Mouse (Mus musculus): ENCODE data around the gene Batf2. TPM values are rescaled to one million over a fixed set of nuclear protein-coding genes. Genes with fewer than 3 reads are reported as not detected.
"Not testable (repeated sequence)": the region's sequence is repeated elsewhere in the genome, so short reads cannot be mapped to it uniquely, and the experiment has no call there.

The Batf2 gene
- polyA plus RNA-seq, 1 experiment from 2014 or later = 0.23 TPM

DNA sequence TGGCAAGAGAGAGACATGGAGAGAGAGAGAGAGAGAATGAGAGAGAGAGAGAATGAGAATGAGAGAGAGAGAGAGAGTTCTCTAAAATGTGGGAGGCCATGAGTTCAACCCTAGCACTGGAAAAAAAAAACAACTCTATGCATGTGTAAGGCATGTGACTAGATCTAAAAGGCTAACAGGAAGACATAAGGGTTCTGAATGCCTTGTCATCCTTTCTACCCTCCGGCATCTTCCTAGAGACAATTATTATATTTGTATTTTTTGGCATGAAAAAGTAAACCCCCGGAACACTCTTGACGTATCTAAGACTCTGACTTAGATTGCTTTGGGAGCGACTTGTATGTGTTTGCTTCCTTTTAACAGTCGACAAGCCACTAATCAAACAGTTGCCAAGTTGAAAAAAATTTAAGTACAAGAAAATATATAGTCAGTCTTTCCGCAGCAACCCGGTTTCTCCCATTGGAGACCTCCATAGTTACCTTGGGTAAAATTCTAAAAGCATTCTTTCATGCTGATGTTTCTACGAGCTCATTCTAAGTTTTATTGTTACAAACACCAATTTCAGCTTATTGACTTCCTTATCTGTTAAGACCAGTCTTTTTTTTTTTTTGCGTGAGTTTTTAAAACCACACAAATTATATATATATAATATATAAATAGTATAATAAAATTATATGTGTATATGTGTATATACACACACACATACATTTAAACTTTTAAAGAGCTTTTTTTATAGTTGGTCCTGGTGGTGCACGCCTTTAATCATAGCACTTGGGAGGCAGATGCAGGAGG lies 13.8 kb upstream of the Batf2 start:
- Histone ChIP-seq H3K27ac (ENCODE audit: low read length) (peak overlapping the region; percentile 29; the same call in 1 of the 2 replicates), H3K36me3 (ENCODE audit: control insufficient read depth, insufficient read depth, low read length) (no peaks in the 10 kb centered on the region), H3K4me1 (ENCODE audit: control insufficient read depth, insufficient read depth, low read length) (0 out of 2 replicates have a peak, but pooled peaks cover 6% of the 10 kb centered on the region), H3K4me2 (replicated peaks; ENCODE audit: low read depth, low read length) (peak overlapping the region; percentile 47), H3K27me3 (ENCODE audit: control insufficient read depth, insufficient read depth, low read length) (no peaks in the 10 kb centered on the region), H3K9ac (replicated peaks; ENCODE audit: low read depth, low read length) (no peak overlapping the region), H3K4me3 (ENCODE audit: low read depth, low read length) (peak overlapping the region; percentile 30), H3K9me3 (ENCODE audit: control insufficient read depth, low read depth, low read length) (no peaks in the 10 kb centered on the region)
- no peak for ATAC-seq (ENCODE audit: insufficient number of reproducible peaks, insufficient read depth, low FRiP score, low read depth)
- WGBS = 71% methylated on average over 10 of the region's 10 CpGs

DNA sequence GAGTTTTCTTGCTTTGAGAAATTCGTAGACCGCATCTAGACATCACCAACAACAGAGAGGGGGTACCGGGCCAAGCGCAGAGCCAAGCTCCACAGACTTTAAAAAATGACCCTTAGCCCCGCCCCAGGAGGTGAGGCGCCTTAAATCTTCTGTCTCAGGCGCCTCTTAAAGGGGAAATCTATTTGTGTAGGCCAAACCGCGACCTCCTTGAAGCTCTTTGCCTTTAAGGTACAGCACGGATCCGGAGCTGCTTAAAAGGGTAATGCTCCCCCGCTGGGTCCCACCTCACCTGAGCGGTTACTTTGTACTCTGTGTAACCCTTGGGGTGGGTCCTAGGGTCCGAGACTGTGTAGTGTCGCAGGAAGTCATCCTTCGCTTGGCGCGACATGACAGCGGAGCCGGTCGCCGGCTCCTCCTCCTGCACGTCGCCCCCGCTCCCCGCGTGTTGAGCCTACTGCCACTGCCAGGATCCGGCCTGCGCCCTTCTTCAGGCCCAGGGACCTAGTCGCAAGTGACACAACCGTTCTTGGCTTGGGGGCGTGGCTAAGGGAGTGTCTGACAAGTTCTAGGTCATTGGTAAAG lies 12.9 kb upstream of the Batf2 start, which contains the start of gene Snx15:
Gene Snx15 (minus strand): TSS at position 545 of the 582 bp plus-strand sequence.
- no peaks in the 10 kb centered on the region for H3K9me3 ChIP-seq (ENCODE audit: control insufficient read depth, low read depth, low read length)
- peak within 1 kb of the TSS; percentile 30 for H3K4me3 ChIP-seq (ENCODE audit: low read depth, low read length)
- under 1% methylated on average over 32 of the region's 32 CpGs for WGBS
- H3K9ac ChIP-seq (replicated peaks; ENCODE audit: low read depth, low read length) = peak within 1 kb of the TSS; percentile 31
- no peaks in the 10 kb centered on the region for H3K27me3 ChIP-seq (ENCODE audit: control insufficient read depth, insufficient read depth, low read length)
- peak within 1 kb of the TSS; percentile 47 for H3K4me2 ChIP-seq (replicated peaks; ENCODE audit: low read depth, low read length)
- H3K36me3 ChIP-seq (ENCODE audit: control insufficient read depth, insufficient read depth, low read length) = no peaks in the 10 kb centered on the region
- ATAC-seq (ENCODE audit: insufficient number of reproducible peaks, insufficient read depth, low FRiP score, low read depth) = peak; percentile 91
- peak within 1 kb of the TSS; percentile 29; the same call in 1 of the 2 replicates for H3K27ac ChIP-seq (ENCODE audit: low read length)
- H3K4me1 ChIP-seq (ENCODE audit: control insufficient read depth, insufficient read depth, low read length) = 0 out of 2 replicates have a peak, but pooled peaks cover 6% of the 10 kb centered on the region

DNA sequence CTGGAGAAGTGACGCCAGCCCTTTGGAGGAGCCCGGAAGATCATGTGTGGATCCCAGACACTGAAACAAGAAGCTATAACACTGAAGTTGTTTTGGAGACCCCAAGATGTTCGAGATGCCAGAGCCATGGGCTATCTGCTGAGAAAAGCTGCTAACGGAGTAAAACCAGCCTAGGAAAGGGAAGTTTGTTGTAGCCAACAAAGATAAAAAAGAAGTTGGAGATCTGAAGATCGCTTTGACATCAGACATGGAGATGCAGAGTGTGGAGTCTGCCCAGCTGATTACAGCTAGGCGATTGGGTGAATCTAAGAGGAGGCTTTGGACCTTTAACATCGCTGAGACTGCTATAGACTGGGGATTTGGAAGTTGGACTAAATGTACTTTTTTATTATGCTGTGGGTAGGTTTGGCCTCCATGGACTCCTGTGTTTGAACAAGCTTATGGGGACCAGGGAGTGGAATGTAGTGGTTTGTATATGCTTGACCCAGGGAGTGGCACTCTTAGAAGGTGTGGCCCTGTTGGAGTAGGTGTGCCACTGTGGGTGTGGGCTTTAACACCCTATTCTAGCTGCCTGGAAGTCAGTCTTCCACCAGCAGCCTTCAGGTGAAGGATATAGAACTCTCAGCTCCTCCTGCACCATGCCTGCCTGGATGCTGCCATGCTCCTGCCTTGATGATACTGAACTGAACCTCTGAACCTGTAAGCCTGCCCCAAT lies 10.2 kb upstream of the Batf2 start:
- not testable (repeated sequence) for H3K4me3 ChIP-seq (ENCODE audit: low read depth, low read length); H3K9ac ChIP-seq (replicated peaks; ENCODE audit: low read depth, low read length); H3K27ac ChIP-seq (ENCODE audit: low read length); H3K36me3 ChIP-seq (ENCODE audit: control insufficient read depth, insufficient read depth, low read length); H3K4me1 ChIP-seq (ENCODE audit: control insufficient read depth, insufficient read depth, low read length); H3K9me3 ChIP-seq (ENCODE audit: control insufficient read depth, low read depth, low read length); H3K4me2 ChIP-seq (replicated peaks; ENCODE audit: low read depth, low read length); ATAC-seq (ENCODE audit: insufficient number of reproducible peaks, insufficient read depth, low FRiP score, low read depth); H3K27me3 ChIP-seq (ENCODE audit: control insufficient read depth, insufficient read depth, low read length)
- 73% methylated on average over 7 of the region's 7 CpGs for WGBS

DNA sequence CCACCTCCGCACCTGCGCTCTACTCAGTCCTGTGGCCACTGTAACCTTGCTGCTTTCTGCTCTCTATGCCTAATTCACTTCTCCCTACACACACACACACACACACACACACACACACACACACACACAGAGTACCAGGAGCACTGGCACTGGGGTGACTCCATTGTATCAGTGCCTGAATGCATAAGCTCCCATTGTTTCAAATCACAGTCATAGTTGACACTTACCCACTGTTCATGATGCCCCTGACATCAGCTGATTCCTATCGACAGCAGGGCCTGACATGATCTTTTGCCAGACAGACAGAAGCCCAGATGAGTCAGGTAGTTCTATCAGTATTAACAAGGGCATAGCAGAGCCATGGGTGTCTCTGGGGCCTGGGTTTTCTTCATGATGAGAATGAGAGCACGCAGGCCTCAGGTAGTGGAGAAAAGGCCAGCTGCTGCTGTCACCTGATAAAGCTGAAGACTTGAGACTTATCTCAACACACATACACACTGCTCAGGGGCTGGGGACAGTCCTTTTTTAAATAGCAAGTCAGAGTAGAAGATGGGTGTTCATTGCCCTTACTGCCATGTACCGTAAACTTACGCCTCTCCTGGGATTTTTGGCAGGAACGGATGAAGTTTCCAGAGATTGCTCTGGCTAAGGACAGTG lies 8.5 kb upstream of the Batf2 start:
- Histone ChIP-seq H3K36me3 (ENCODE audit: control insufficient read depth, insufficient read depth, low read length) (peaks cover 13% of the 10 kb centered on the region; the same call in 1 of the 2 replicates), H3K4me1 (ENCODE audit: control insufficient read depth, insufficient read depth, low read length) (0 out of 2 replicates have a peak, but pooled peaks cover 2% of the 10 kb centered on the region), H3K4me3 (ENCODE audit: low read depth, low read length) (no peak overlapping the region), H3K9ac (replicated peaks; ENCODE audit: low read depth, low read length) (no peak overlapping the region), H3K27me3 (ENCODE audit: control insufficient read depth, insufficient read depth, low read length) (no peaks in the 10 kb centered on the region), H3K27ac (ENCODE audit: low read length) (no peak overlapping the region), H3K9me3 (ENCODE audit: control insufficient read depth, low read depth, low read length) (no peaks in the 10 kb centered on the region), H3K4me2 (replicated peaks; ENCODE audit: low read depth, low read length) (no peak overlapping the region)
- 83% methylated on average over 7 of the region's 7 CpGs for WGBS
- no peak for ATAC-seq (ENCODE audit: insufficient number of reproducible peaks, insufficient read depth, low FRiP score, low read depth)

GRCm38 (mm10) chr19:6133197-6133596 lies 7.6 kb upstream of the Batf2 start:
- peaks cover 18% of the 10 kb centered on the region; the same call in 1 of the 2 replicates for H3K36me3 ChIP-seq (ENCODE audit: control insufficient read depth, insufficient read depth, low read length)
- not testable (repeated sequence) for H3K4me1 ChIP-seq (ENCODE audit: control insufficient read depth, insufficient read depth, low read length); H3K27ac ChIP-seq (ENCODE audit: low read length); H3K4me2 ChIP-seq (replicated peaks; ENCODE audit: low read depth, low read length); H3K4me3 ChIP-seq (ENCODE audit: low read depth, low read length); H3K9me3 ChIP-seq (ENCODE audit: control insufficient read depth, low read depth, low read length); H3K27me3 ChIP-seq (ENCODE audit: control insufficient read depth, insufficient read depth, low read length); H3K9ac ChIP-seq (replicated peaks; ENCODE audit: low read depth, low read length); ATAC-seq (ENCODE audit: insufficient number of reproducible peaks, insufficient read depth, low FRiP score, low read depth)
- WGBS = 44% methylated on average over 1 of the region's 1 CpGs

- H3K36me3 ChIP-seq (ENCODE audit: control insufficient read depth, insufficient read depth, low read length) = peaks cover 18% of the 10 kb centered on the region; the same call in 1 of the 2 replicates
- H3K4me3 ChIP-seq (ENCODE audit: low read depth, low read length) = no peak overlapping the region
- no peak overlapping the region for H3K9ac ChIP-seq (replicated peaks; ENCODE audit: low read depth, low read length)
- H3K9me3 ChIP-seq (ENCODE audit: control insufficient read depth, low read depth, low read length) = no peaks in the 10 kb centered on the region
- 77% methylated on average over 3 of the region's 3 CpGs for WGBS
- no peaks in the 10 kb centered on the region; the same call in 1 of the 2 replicates for H3K4me1 ChIP-seq (ENCODE audit: control insufficient read depth, insufficient read depth, low read length)
- no peak for ATAC-seq (ENCODE audit: insufficient number of reproducible peaks, insufficient read depth, low FRiP score, low read depth)
- no peak overlapping the region for H3K27ac ChIP-seq (ENCODE audit: low read length)
- H3K4me2 ChIP-seq (replicated peaks; ENCODE audit: low read depth, low read length) = no peak overlapping the region
- H3K27me3 ChIP-seq (ENCODE audit: control insufficient read depth, insufficient read depth, low read length) = no peaks in the 10 kb centered on the region
Observed at GRCm38 (mm10) chr19:6136397-6136796, 4.4 kb upstream of the Batf2 start.

- H3K4me1 ChIP-seq (ENCODE audit: control insufficient read depth, insufficient read depth, low read length) = no peaks in the 10 kb centered on the region; the same call in 1 of the 2 replicates
- no peak overlapping the region for H3K9ac ChIP-seq (replicated peaks; ENCODE audit: low read depth, low read length)
- 96% methylated on average over 6 of the region's 6 CpGs for WGBS
- peak overlapping the region; percentile 72 for H3K4me2 ChIP-seq (replicated peaks; ENCODE audit: low read depth, low read length)
- no peaks in the 10 kb centered on the region for H3K27me3 ChIP-seq (ENCODE audit: control insufficient read depth, insufficient read depth, low read length)
- peaks cover 14% of the 10 kb centered on the region; the same call in 1 of the 2 replicates for H3K36me3 ChIP-seq (ENCODE audit: control insufficient read depth, insufficient read depth, low read length)
- ATAC-seq (ENCODE audit: insufficient number of reproducible peaks, insufficient read depth, low FRiP score, low read depth) = no peak
- no peak overlapping the region for H3K27ac ChIP-seq (ENCODE audit: low read length)
- H3K4me3 ChIP-seq (ENCODE audit: low read depth, low read length) = no peak overlapping the region
- no peaks in the 10 kb centered on the region for H3K9me3 ChIP-seq (ENCODE audit: control insufficient read depth, low read depth, low read length)
Observed at GRCm38 (mm10) chr19:6139701-6140100, 1.1 kb upstream of the Batf2 start.

DNA sequence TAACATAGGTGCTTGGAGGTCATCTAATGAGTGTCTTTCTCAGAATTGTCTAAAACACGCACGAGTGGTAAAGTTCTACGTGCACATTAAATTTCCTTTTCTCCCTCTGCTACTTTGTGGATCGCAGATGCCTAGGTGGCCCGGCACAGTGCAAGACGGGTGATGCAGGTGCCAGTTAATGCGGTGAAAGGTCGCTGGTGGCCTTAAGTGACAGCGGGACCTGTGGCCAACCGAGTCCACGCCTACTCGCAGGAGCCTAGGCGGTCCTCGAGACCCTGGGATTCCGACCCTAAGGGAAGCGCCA lies 457 bp upstream of the Batf2 start:
- H3K4me2 ChIP-seq (replicated peaks; ENCODE audit: low read depth, low read length) = peak overlapping the region; percentile 72
- peak overlapping the region; percentile 78 for H3K9ac ChIP-seq (replicated peaks; ENCODE audit: low read depth, low read length)
- H3K27me3 ChIP-seq (ENCODE audit: control insufficient read depth, insufficient read depth, low read length) = no peaks in the 10 kb centered on the region
- H3K36me3 ChIP-seq (ENCODE audit: control insufficient read depth, insufficient read depth, low read length) = peaks cover 9% of the 10 kb centered on the region; the same call in 1 of the 2 replicates
- H3K27ac ChIP-seq (ENCODE audit: low read length) = peak overlapping the region; percentile 96
- H3K4me1 ChIP-seq (ENCODE audit: control insufficient read depth, insufficient read depth, low read length) = no peaks in the 10 kb centered on the region; the same call in 1 of the 2 replicates
- H3K4me3 ChIP-seq (ENCODE audit: low read depth, low read length) = peak overlapping the region; percentile 66
- 5% methylated on average over 16 of the region's 16 CpGs for WGBS
- no peaks in the 10 kb centered on the region for H3K9me3 ChIP-seq (ENCODE audit: control insufficient read depth, low read depth, low read length)
- no peak for ATAC-seq (ENCODE audit: insufficient number of reproducible peaks, insufficient read depth, low FRiP score, low read depth)

Measured in stomach, embryonic 14.5 days (tissue).